Mouse (Mus musculus): ENCODE results near the gene Sucla2. TPM values are rescaled to one million over a fixed set of nuclear protein-coding genes. Genes with fewer than 3 reads are reported as not detected.

Gene Sucla2
- polyA plus RNA-seq, 1 experiment = 143 TPM

DNA sequence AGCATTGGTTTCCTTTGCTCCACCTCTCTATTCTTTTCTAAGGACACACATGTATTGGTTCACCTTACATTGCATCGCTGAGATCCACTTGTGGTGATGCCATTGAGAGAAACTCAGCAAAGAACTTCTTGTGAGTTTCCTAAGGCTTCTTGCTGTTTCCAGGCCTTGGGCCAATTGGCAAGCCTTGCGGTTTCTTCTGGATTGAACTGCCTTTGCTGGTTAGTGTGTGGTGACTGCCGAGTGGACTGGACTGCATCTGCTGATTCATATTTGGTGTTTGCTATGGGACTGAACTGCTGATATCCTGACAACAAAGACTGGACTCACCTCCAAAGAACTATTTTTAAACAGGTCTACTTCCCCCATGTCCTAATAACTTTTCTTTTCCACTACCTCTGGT lies 109.2 kb downstream of the Sucla2 start:
- Histone ChIP-seq H3K27me3 (ENCODE audit: control insufficient read depth, insufficient read depth, low read length) (no peaks in the 10 kb centered on the region), H3K27ac (ENCODE audit: control insufficient read depth, insufficient read depth, low read depth, low read length) (no peak overlapping the region), H3K36me3 (ENCODE audit: control insufficient read depth, insufficient read depth, low read length) (no peaks in the 10 kb centered on the region), H3K4me3 (ENCODE audit: control insufficient read depth, low read depth, low read length) (no peak overlapping the region), H3K4me1 (ENCODE audit: control insufficient read depth, insufficient read depth, low read length) (peaks cover 11% of the 10 kb centered on the region)
- TF ChIP-seq CTCF (IDR thresholded peaks at IDR 0.05; ENCODE audit: control insufficient read depth, insufficient read depth, insufficient replicate concordance, low read depth, low read length) = no peak
- TF ChIP-seq POLR2A (IDR thresholded peaks at IDR 0.05; ENCODE audit: control insufficient read depth, low read depth, low read length) = no peak

GRCm38 (mm10) chr14:73637460-73637859 lies 112.3 kb downstream of the Sucla2 start:
- peaks cover 6% of the 10 kb centered on the region for H3K4me1 ChIP-seq (ENCODE audit: control insufficient read depth, insufficient read depth, low read length)
- H3K27me3 ChIP-seq (ENCODE audit: control insufficient read depth, insufficient read depth, low read length) = no peaks in the 10 kb centered on the region
- no peak for TF ChIP-seq CTCF (IDR thresholded peaks at IDR 0.05; ENCODE audit: control insufficient read depth, insufficient read depth, insufficient replicate concordance, low read depth, low read length)
- no peak for TF ChIP-seq POLR2A (IDR thresholded peaks at IDR 0.05; ENCODE audit: control insufficient read depth, low read depth, low read length)
- H3K4me3 ChIP-seq (ENCODE audit: control insufficient read depth, low read depth, low read length) = no peak overlapping the region
- no peaks in the 10 kb centered on the region for H3K36me3 ChIP-seq (ENCODE audit: control insufficient read depth, insufficient read depth, low read length)
- H3K27ac ChIP-seq (ENCODE audit: control insufficient read depth, insufficient read depth, low read depth, low read length) = no peak overlapping the region

Other genes starting within 250 kb of the Sucla2 start
- gene Rb1, start 199.5 kb upstream of the Sucla2 start, polyA plus RNA-seq (2012; rRNA removed) = 5.1 and 6.4 TPM in 2 replicates
- gene Itm2b, start 140.0 kb upstream of the Sucla2 start, polyA plus RNA-seq (2012; rRNA removed) = 330 and 494 TPM in 2 replicates
- 19.5 and 24.5 TPM in 2 replicates for gene Med4, start 15.3 kb upstream of the Sucla2 start, polyA plus RNA-seq (2012; rRNA removed)
- 1.6 and 1.7 TPM in 2 replicates for gene Nudt15, start 22.9 kb downstream of the Sucla2 start, polyA plus RNA-seq (2012; rRNA removed)
- not detected in 2 replicates for gene Gm21750, start 135.9 kb downstream of the Sucla2 start, polyA plus RNA-seq (2012; rRNA removed)